Mouse (Mus musculus) heart, postnatal 10 days (tissue): ENCODE data around the gene Rnase1. TPM values are rescaled to one million over a fixed set of nuclear protein-coding genes. Genes with fewer than 3 reads are reported as not detected.

ENCODE experiments used
- DNase-seq, 2 experiments: peaks; one replicate each; pipeline ENCODE4 v3.0.0; 2021
- intact Hi-C: fragments of 180-260 bp; cut with DNase I; formaldehyde crosslinking; loops from one replicate; pipeline ENCODE4 v1.15.1; 2025
- total RNA-seq, 2 experiments: library from RNA; stranded (reverse); gene quantifications; 2 replicates each; pipeline ENCODE4 v1.2.3; 2021

Gene Rnase1
- total RNA-seq, 2 experiments from 2014 or later: 0.52 to 0.72 TPM

- DNase-seq: no peak
- intact Hi-C loops: no loop called here
Observed at GRCm38 (mm10) chr14:51095736-51096524, 50.7 kb downstream of the Rnase1 start.

Other genes with a start within 250 kb of the Rnase1 start
- gene Klhl33, start 249.3 kb downstream of the Rnase1 start, total RNA-seq: 1 to 10 TPM; 5.7 to 5.9 TPM
- 10 to 100 TPM; 59.5 to 66.3 TPM for gene Osgep, start 221.9 kb downstream of the Rnase1 start, total RNA-seq
- 10 to 100 TPM; 39.5 to 43.4 TPM for gene Apex1, start 221.8 kb downstream of the Rnase1 start, total RNA-seq
- 10 to 100 TPM; 23.7 to 25.4 TPM for gene Pip4p1, start 215.9 kb downstream of the Rnase1 start, total RNA-seq
- gene Pnp, start 215.7 kb downstream of the Rnase1 start, total RNA-seq: 10 to 100 TPM; 15.2 to 17.3 TPM
- 10 to 100 TPM; 13.0 to 14.4 TPM for gene Gm49342, start 202.3 kb downstream of the Rnase1 start, total RNA-seq
- gene Pnp2, start 190.8 kb downstream of the Rnase1 start, total RNA-seq: 1 to 10 TPM in 1 of 2 experiments, under 1 TPM in 1; 0.69 to 1.1 TPM
- gene Rnase10, start 139.0 kb downstream of the Rnase1 start, total RNA-seq: under 1 TPM; 0.17 TPM
- not detected for gene Rnase9, start 104.9 kb downstream of the Rnase1 start, total RNA-seq
- gene Rnase11, start 96.6 kb downstream of the Rnase1 start, total RNA-seq: not detected
- gene Rnase12, start 89.1 kb downstream of the Rnase1 start, total RNA-seq: not detected
- gene Olfr750, start 72.3 kb downstream of the Rnase1 start, total RNA-seq: not detected
- 10 to 100 TPM; 45.4 to 46.9 TPM for gene Rnase4, start 55.7 kb downstream of the Rnase1 start, total RNA-seq
- 1 to 10 TPM; 3.2 to 4.0 TPM for gene Ang, start 55.6 kb downstream of the Rnase1 start, total RNA-seq
- gene Eddm3b, start 32.4 kb downstream of the Rnase1 start, total RNA-seq: not detected
- under 1 TPM; 0.31 to 0.69 TPM for gene Rnase6, start 22.9 kb downstream of the Rnase1 start, total RNA-seq
- not detected for gene Rnase2b, start 15.5 kb upstream of the Rnase1 start, total RNA-seq
- not detected for gene Ang2, start 52.4 kb upstream of the Rnase1 start, total RNA-seq
- gene Ear14, start 56.6 kb upstream of the Rnase1 start, total RNA-seq: not detected
- gene Rnase2a, start 109.3 kb upstream of the Rnase1 start, total RNA-seq: not detected
- not detected for gene Gm7247, start 215.0 kb upstream of the Rnase1 start, total RNA-seq